Mouse (Mus musculus): ENCODE data around the gene Casp2. TPM values are rescaled to one million over a fixed set of nuclear protein-coding genes. Genes with fewer than 3 reads are reported as not detected.
A peak's percentile ranks its signal among the peaks of the same experiment; 100 is the strongest.

The Casp2 gene
- polyA plus RNA-seq, 1 experiment from 2014 or later, result 71.4 TPM

GRCm38 (mm10) chr6:42325268-42325609, 60.5 kb downstream of the Casp2 start:
- Histone ChIP-seq H3K9me3 (ENCODE audit: control insufficient read depth, low read length) (no peaks in the 10 kb centered on the region), H3K36me3 (ENCODE audit: control insufficient read depth, insufficient read depth, low read length) (no peaks in the 10 kb centered on the region), H3K27ac (ENCODE audit: low read length) (no peak overlapping the region), H3K4me2 (ENCODE audit: low read depth, low read length) (peak overlapping the region; percentile 99), H3K4me1 (replicated peaks; ENCODE audit: control insufficient read depth, insufficient read depth, low read length) (peaks cover 10% of the 10 kb centered on the region), H3K4me3 (ENCODE audit: low read length) (peak overlapping the region; percentile 64), H3K9ac (ENCODE audit: low read length) (peak overlapping the region; percentile 64), H3K27me3 (ENCODE audit: control insufficient read depth, insufficient read depth, low read depth, low read length) (peaks cover 37% of the 10 kb centered on the region)
- ATAC-seq (ENCODE audit: low read depth), result peak; percentile 35
- 2% methylated on average over 7 of the region's 7 CpGs for WGBS

DNA sequence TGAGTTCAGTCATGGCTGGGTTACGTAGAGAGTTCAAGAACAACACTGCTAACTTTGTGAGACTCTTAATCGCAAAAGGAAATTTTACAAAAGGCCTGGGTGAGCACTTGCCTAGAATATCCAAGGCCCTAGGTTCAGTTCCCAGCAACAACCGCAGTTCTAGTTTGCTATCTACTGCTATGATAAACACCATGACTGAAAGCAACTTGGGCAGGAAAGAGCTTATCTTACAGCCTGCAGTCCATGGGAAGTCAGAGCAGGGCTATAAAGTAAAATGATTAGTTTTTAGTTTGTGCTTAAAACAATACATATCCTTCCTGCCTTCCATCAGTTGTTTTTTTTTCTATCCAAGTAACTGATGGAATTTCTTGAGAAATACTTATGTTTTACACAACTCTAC, 61.7 kb downstream of the Casp2 start:
- Histone ChIP-seq H3K36me3 (ENCODE audit: control insufficient read depth, insufficient read depth, low read length) (no peaks in the 10 kb centered on the region), H3K9ac (ENCODE audit: low read length) (no peak overlapping the region), H3K27ac (ENCODE audit: low read length) (no peak overlapping the region), H3K27me3 (ENCODE audit: control insufficient read depth, insufficient read depth, low read depth, low read length) (peaks cover 35% of the 10 kb centered on the region), H3K4me2 (ENCODE audit: low read depth, low read length) (no peak overlapping the region), H3K9me3 (ENCODE audit: control insufficient read depth, low read length) (no peaks in the 10 kb centered on the region), H3K4me1 (replicated peaks; ENCODE audit: control insufficient read depth, insufficient read depth, low read length) (peaks cover 10% of the 10 kb centered on the region), H3K4me3 (ENCODE audit: low read length) (no peak overlapping the region)
- no peak for ATAC-seq (ENCODE audit: low read depth)
- WGBS, result 81% methylated on average over 3 of the region's 3 CpGs

GRCm38 (mm10) chr6:42328757-42329156, 64.0 kb downstream of the Casp2 start:
- ATAC-seq (ENCODE audit: low read depth), result no peak
- WGBS, result 69% methylated on average over 3 of the region's 3 CpGs
- H3K27me3 ChIP-seq (ENCODE audit: control insufficient read depth, insufficient read depth, low read depth, low read length), result peaks cover 14% of the 10 kb centered on the region

DNA sequence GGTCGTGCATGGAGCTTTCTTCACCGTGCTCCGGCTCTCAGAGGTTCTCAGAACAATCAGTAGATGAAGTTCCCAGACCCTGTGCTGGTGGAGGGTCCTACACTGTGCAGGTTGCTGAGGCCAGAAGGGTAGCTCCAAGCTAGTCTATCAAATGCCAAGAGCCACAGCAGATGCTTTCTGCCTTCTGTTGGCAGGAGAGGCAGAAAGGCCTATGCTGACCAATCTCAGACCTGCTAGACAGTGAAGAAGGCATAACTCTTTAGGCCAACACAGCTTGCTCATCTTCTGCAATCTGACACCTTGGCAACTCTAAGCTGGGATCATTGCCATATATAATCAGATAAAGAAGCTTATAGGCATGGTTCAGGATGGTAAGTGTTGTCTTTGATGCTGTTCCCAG, 65.4 kb downstream of the Casp2 start:
- H3K36me3 ChIP-seq (ENCODE audit: control insufficient read depth, insufficient read depth, low read length), result no peaks in the 10 kb centered on the region
- H3K27ac ChIP-seq (ENCODE audit: low read length), result no peak overlapping the region
- no peak overlapping the region for H3K4me3 ChIP-seq (ENCODE audit: low read length)
- no peaks in the 10 kb centered on the region for H3K9me3 ChIP-seq (ENCODE audit: control insufficient read depth, low read length)
- no peak overlapping the region for H3K4me2 ChIP-seq (ENCODE audit: low read depth, low read length)
- no peak for ATAC-seq (ENCODE audit: low read depth)
- H3K27me3 ChIP-seq (ENCODE audit: control insufficient read depth, insufficient read depth, low read depth, low read length), result no peaks in the 10 kb centered on the region
- H3K9ac ChIP-seq (ENCODE audit: low read length), result no peak overlapping the region
- WGBS, result 77% methylated on average over 3 of the region's 3 CpGs
- H3K4me1 ChIP-seq (replicated peaks; ENCODE audit: control insufficient read depth, insufficient read depth, low read length), result no peaks in the 10 kb centered on the region

More at GRCm38 (mm10) chr6:42328757-42329156, 64.0 kb downstream of the Casp2 start:
- H3K27ac ChIP-seq (ENCODE audit: low read length), result no peak overlapping the region
- no peak overlapping the region for H3K9ac ChIP-seq (ENCODE audit: low read length)
- peaks cover 7% of the 10 kb centered on the region for H3K4me1 ChIP-seq (replicated peaks; ENCODE audit: control insufficient read depth, insufficient read depth, low read length)
- no peak overlapping the region for H3K4me3 ChIP-seq (ENCODE audit: low read length)
- no peak overlapping the region for H3K4me2 ChIP-seq (ENCODE audit: low read depth, low read length)
- H3K36me3 ChIP-seq (ENCODE audit: control insufficient read depth, insufficient read depth, low read length), result no peaks in the 10 kb centered on the region
- no peaks in the 10 kb centered on the region for H3K9me3 ChIP-seq (ENCODE audit: control insufficient read depth, low read length)

GRCm38 (mm10) chr6:42330946-42331345, 66.2 kb downstream of the Casp2 start:
- no peaks in the 10 kb centered on the region for H3K4me1 ChIP-seq (replicated peaks; ENCODE audit: control insufficient read depth, insufficient read depth, low read length)
- H3K9ac ChIP-seq (ENCODE audit: low read length), result no peak overlapping the region
- no peak for ATAC-seq (ENCODE audit: low read depth)
- H3K4me2 ChIP-seq (ENCODE audit: low read depth, low read length), result no peak overlapping the region
- H3K27ac ChIP-seq (ENCODE audit: low read length), result no peak overlapping the region
- H3K27me3 ChIP-seq (ENCODE audit: control insufficient read depth, insufficient read depth, low read depth, low read length), result no peaks in the 10 kb centered on the region
- 86% methylated on average over 3 of the region's 3 CpGs for WGBS
- H3K9me3 ChIP-seq (ENCODE audit: control insufficient read depth, low read length), result no peaks in the 10 kb centered on the region
- no peak overlapping the region for H3K4me3 ChIP-seq (ENCODE audit: low read length)
- H3K36me3 ChIP-seq (ENCODE audit: control insufficient read depth, insufficient read depth, low read length), result no peaks in the 10 kb centered on the region

Other genes starting within 250 kb of the Casp2 start
- not detected in 2 replicates for gene Sva, start 226.6 kb upstream of the Casp2 start, polyA plus RNA-seq (2015; fragmentation: Nextera tagmentation; extraction: Ambion mirVana)
- not detected in 2 replicates for gene Tas2r139, start 124.0 kb upstream of the Casp2 start, polyA plus RNA-seq (2015; fragmentation: Nextera tagmentation; extraction: Ambion mirVana)
- not detected in 2 replicates for gene Tas2r144, start 49.7 kb upstream of the Casp2 start, polyA plus RNA-seq (2015; fragmentation: Nextera tagmentation; extraction: Ambion mirVana)
- 47.7 and 52.5 TPM in 2 replicates for gene Gstk1, start 19.1 kb upstream of the Casp2 start, polyA plus RNA-seq (2015; fragmentation: Nextera tagmentation; extraction: Ambion mirVana)
- 6.7 and 6.9 TPM in 2 replicates for gene Tmem139, start 3.0 kb upstream of the Casp2 start, polyA plus RNA-seq (2015; fragmentation: Nextera tagmentation; extraction: Ambion mirVana)
- 0.15 and 0.19 TPM in 2 replicates for gene Clcn1, start 21.7 kb downstream of the Casp2 start, polyA plus RNA-seq (2015; fragmentation: Nextera tagmentation; extraction: Ambion mirVana)
- gene Fam131b, start 59.7 kb downstream of the Casp2 start, polyA plus RNA-seq (2015; fragmentation: Nextera tagmentation; extraction: Ambion mirVana), result 0.10 and 0.16 TPM in 2 replicates
- gene Zyx, start 84.6 kb downstream of the Casp2 start, polyA plus RNA-seq (2015; fragmentation: Nextera tagmentation; extraction: Ambion mirVana), result 188 and 203 TPM in 2 replicates
- 18.5 and 18.8 TPM in 2 replicates for gene Epha1, start 108.3 kb downstream of the Casp2 start, polyA plus RNA-seq (2015; fragmentation: Nextera tagmentation; extraction: Ambion mirVana)
- not detected in 2 replicates for gene Tas2r143, start 135.3 kb downstream of the Casp2 start, polyA plus RNA-seq (2015; fragmentation: Nextera tagmentation; extraction: Ambion mirVana)
- gene Tas2r135, start 140.4 kb downstream of the Casp2 start, polyA plus RNA-seq (2015; fragmentation: Nextera tagmentation; extraction: Ambion mirVana), result not detected in 2 replicates
- not detected in 2 replicates for gene Tas2r126, start 169.6 kb downstream of the Casp2 start, polyA plus RNA-seq (2015; fragmentation: Nextera tagmentation; extraction: Ambion mirVana)
- gene Olfr458, start 200.2 kb downstream of the Casp2 start, polyA plus RNA-seq (2015; fragmentation: Nextera tagmentation; extraction: Ambion mirVana), result not detected in 2 replicates
- gene Olfr457, start 211.3 kb downstream of the Casp2 start, polyA plus RNA-seq (2015; fragmentation: Nextera tagmentation; extraction: Ambion mirVana), result 0.04 TPM in 1 of 2 replicates, not detected in the other
- 0.19 TPM in 1 of 2 replicates, not detected in the other for gene Olfr456, start 222.2 kb downstream of the Casp2 start, polyA plus RNA-seq (2015; fragmentation: Nextera tagmentation; extraction: Ambion mirVana)

All from lung, embryonic 16.5 days (tissue).